Mouse (Mus musculus): ENCODE data around the gene Cpne4. TPM values are rescaled to one million over a fixed set of nuclear protein-coding genes. Genes with fewer than 3 reads are reported as not detected.

The Cpne4 gene
- 2.9 TPM for polyA plus RNA-seq (2014; fragmentation: Illumina TruSeq; extraction: RNeasy Lipid Tissue Mini Kit (QIAGEN cat#74804); ENCODE audit: low read depth, low replicate concordance)

GRCm38 (mm10) chr9:104546986-104547385, at the start of gene Cpne4:
Gene Cpne4 (plus strand): TSS chr9:104547286.

DNA sequence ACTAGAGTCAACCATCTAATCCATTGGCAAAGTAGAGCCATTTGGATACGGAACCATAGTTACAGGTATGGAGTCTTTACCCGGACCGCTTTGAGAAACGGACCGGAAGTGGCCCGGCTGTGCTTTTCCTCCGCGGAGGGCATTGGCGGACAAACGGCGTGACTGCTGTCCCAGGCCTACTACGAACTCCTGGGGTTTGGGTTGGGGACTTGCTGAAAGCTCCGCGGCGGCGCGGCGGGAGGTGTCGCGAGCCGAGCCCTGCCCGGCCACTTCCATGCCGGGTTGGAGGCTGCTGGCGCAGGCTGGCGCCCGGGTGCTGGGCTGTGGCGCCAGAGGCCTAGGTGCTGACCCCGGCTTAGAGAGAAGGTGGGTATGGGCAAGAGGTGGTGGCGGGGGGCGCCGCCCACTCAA, 506.1 kb downstream of the Cpne4 start, which contains the start of gene Mrpl3:
Gene Mrpl3, plus strand, starts transcription at position 93 of the 411 bp plus-strand sequence.

Other genes with a start within 250 kb of the Cpne4 start
- 57.2 TPM for gene Acpp, start 209.5 kb upstream of the Cpne4 start, polyA plus RNA-seq (2014; fragmentation: Illumina TruSeq; extraction: RNeasy Lipid Tissue Mini Kit (QIAGEN cat#74804); ENCODE audit: low read depth, low replicate concordance)